Comparison of ENCODE assay signal across 8 mouse cellular contexts in the genomic region with DNA sequence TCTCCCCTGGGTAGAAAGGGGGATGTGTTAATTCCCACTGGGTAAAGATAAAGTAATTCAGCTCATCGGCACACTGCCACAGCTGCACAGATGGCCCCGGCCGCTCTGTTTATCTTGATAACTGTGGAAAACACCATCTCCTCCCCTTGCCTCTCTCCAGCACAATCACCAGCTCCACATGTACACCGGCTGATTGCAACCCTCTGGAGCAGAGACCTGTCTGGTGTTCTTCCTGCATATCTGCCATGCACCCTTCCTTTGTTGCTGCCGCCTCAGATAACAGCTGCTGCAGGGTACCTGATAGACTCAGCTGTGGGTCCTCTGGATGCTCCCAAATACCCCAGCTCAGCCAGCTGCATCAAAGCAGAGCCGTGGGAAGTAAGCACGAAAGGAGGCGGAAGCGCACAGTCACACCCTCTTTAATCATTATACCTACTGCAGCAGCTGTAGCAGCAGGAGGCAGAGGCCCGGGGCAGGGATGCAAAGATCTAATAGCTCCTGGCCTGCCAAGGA.
DNase-seq lines count a peak whose midpoint lies in the region; ATAC-seq and TF ChIP-seq lines count a peak whose summit lies in the region.

No protein-coding gene starts in this region.

- peaks cover 5% of the 10 kb centered on the region for H3K4me1 ChIP-seq in embryonic facial prominence, embryonic 14.5 days (ENCODE audit: control insufficient read depth, insufficient read depth, low read length)
- H3K4me1 ChIP-seq in intestine, postnatal 0 days (replicated peaks; ENCODE audit: control insufficient read depth, insufficient read depth, low read length), result no peaks in the 10 kb centered on the region
- peaks cover 12% of the 10 kb centered on the region for H3K4me1 ChIP-seq in neural tube, embryonic 14.5 days (ENCODE audit: control insufficient read depth, insufficient read depth, low read length)

- no peak overlapping the region for H3K4me3 ChIP-seq in embryonic facial prominence, embryonic 14.5 days (ENCODE audit: low read depth, low read length)
- no peak overlapping the region for H3K4me3 ChIP-seq in intestine, postnatal 0 days (ENCODE audit: low read depth, low read length)
- no peak overlapping the region for H3K4me3 ChIP-seq in neural tube, embryonic 14.5 days (ENCODE audit: low read depth, low read length)

- H3K4me2 ChIP-seq in embryonic facial prominence, embryonic 14.5 days (ENCODE audit: low read depth, low read length), result no peak overlapping the region
- peak overlapping the region; percentile 43 for H3K4me2 ChIP-seq in intestine, postnatal 0 days (replicated peaks; ENCODE audit: low read depth)
- H3K4me2 ChIP-seq in neural tube, embryonic 14.5 days (ENCODE audit: low read depth, low read length), result no peak overlapping the region

- 30% methylated on average over 10 of the region's 10 CpGs for WGBS in embryonic facial prominence, embryonic 14.5 days
- 14% methylated on average over 10 of the region's 10 CpGs for WGBS in intestine, postnatal 0 days
- WGBS in neural tube, embryonic 14.5 days, result 3% methylated on average over 10 of the region's 10 CpGs

- no peaks in the 10 kb centered on the region for H3K9me3 ChIP-seq in embryonic facial prominence, embryonic 14.5 days (ENCODE audit: control insufficient read depth, low read length)
- H3K9me3 ChIP-seq in intestine, postnatal 0 days (ENCODE audit: control insufficient read depth), result no peaks in the 10 kb centered on the region
- H3K9me3 ChIP-seq in neural tube, embryonic 14.5 days (ENCODE audit: control insufficient read depth, low read length), result no peaks in the 10 kb centered on the region

- no peak overlapping the region for H3K9ac ChIP-seq in embryonic facial prominence, embryonic 14.5 days (ENCODE audit: low read depth, low read length)
- no peak overlapping the region for H3K9ac ChIP-seq in intestine, postnatal 0 days (ENCODE audit: low read depth, low read length)
- no peak overlapping the region for H3K9ac ChIP-seq in neural tube, embryonic 14.5 days (replicated peaks; ENCODE audit: low read depth, low read length)

- H3K27me3 ChIP-seq in embryonic facial prominence, embryonic 14.5 days (replicated peaks; ENCODE audit: control insufficient read depth, insufficient read depth, low read length), result no peaks in the 10 kb centered on the region
- no peaks in the 10 kb centered on the region for H3K27me3 ChIP-seq in intestine, postnatal 0 days (replicated peaks; ENCODE audit: control insufficient read depth, insufficient read depth, low read length)
- H3K27me3 ChIP-seq in neural tube, embryonic 14.5 days (ENCODE audit: control insufficient read depth, insufficient read depth, low read length), result no peaks in the 10 kb centered on the region

- no peaks in the 10 kb centered on the region for H3K36me3 ChIP-seq in embryonic facial prominence, embryonic 14.5 days (ENCODE audit: control insufficient read depth, insufficient read depth, low read length)
- no peaks in the 10 kb centered on the region for H3K36me3 ChIP-seq in intestine, postnatal 0 days (ENCODE audit: control insufficient read depth, insufficient read depth)
- no peaks in the 10 kb centered on the region for H3K36me3 ChIP-seq in neural tube, embryonic 14.5 days (ENCODE audit: control insufficient read depth, insufficient read depth, low read length)

- no peak for TF ChIP-seq CTCF in intestine, postnatal 0 days (IDR thresholded peaks at IDR 0.05; ENCODE audit: low read depth)

- H3K27ac ChIP-seq in embryonic facial prominence, embryonic 14.5 days (replicated peaks; ENCODE audit: low read depth, low read length), result no peak overlapping the region
- H3K27ac ChIP-seq in intestine, postnatal 0 days (ENCODE audit: low read depth, low read length), result no peak overlapping the region
- peak overlapping the region; percentile 84 for H3K27ac ChIP-seq in neural tube, embryonic 14.5 days (ENCODE audit: low read depth, low read length)

- peak; percentile 65 for ATAC-seq in embryonic facial prominence, embryonic 14.5 days (ENCODE audit: low read depth)
- peak; percentile 36; the same call in 1 of the 2 replicates for ATAC-seq in intestine, postnatal 0 days
- peak; percentile 68 for ATAC-seq in neural tube, embryonic 14.5 days (ENCODE audit: low read depth)
- ATAC-seq in CD4-positive, CD25-positive, alpha-beta regulatory T cell, adult 4 months, result no peak

- DNase-seq in left cerebral cortex, postnatal 4 days, result peak; percentile 18
- DNase-seq in left cerebral cortex, adult 18-20 months (ENCODE audit: low spot score in 2 of 2), result no peak
- peak; percentile 37 for DNase-seq in embryonic facial prominence, embryonic 14.5 days (ENCODE audit: low spot score)
- no peak for DNase-seq in gastrocnemius, adult 8-10 months (ENCODE audit: low spot score in 2 of 2)
- no peak for DNase-seq in kidney, adult 8-10 months

- intact Hi-C loops in left cerebral cortex, postnatal 4 days (cut with DNase I), result no loop called here

Comparison
In these comparisons a context has a peak if more than half of its experiments do, and no peak if none do; other contexts are left out.
1. DNase-seq: peak in left cerebral cortex, postnatal 4 days (single experiment) and embryonic facial prominence, embryonic 14.5 days (single experiment); none in left cerebral cortex, adult 18-20 months (0 of 2), gastrocnemius, adult 8-10 months (0 of 2) and kidney, adult 8-10 months (0 of 2).